Mouse (Mus musculus) CH12.LX (cell line): Measurements from ENCODE around the gene Cacfd1.

Experiments
- CTCF ChIP-seq, 2 experiments: IDR thresholded peaks in 1 of 2; conservative IDR thresholded peaks in 1 of 2; 2 replicates each; pipeline ENCODE4 v1.5.1; 2011 to 2012; ENCODE audit warnings: low read depth in 2 of 2, low read length in 2 of 2, improper control_type of control experiment in 1 of 2, inconsistent platforms in 1 of 2, mild to moderate bottlenecking in 1 of 2, moderate library complexity in 1 of 2
- ELF1 ChIP-seq: IDR thresholded peaks from 2 replicates; pipeline ENCODE4 v1.6.1; 2014; ENCODE audit warnings: low read depth, mild to moderate bottlenecking, inconsistent platforms, low read length, improper control_type of control experiment
- EP300 ChIP-seq: IDR thresholded peaks from 2 replicates; pipeline ENCODE4 v1.6.1; 2011; ENCODE audit warnings: low read length, improper control_type of control experiment
- MAZ ChIP-seq: IDR thresholded peaks from 2 replicates; pipeline ENCODE4 v1.6.1; 2012; ENCODE audit warnings: low read depth, mild to moderate bottlenecking, inconsistent platforms, low read length, improper control_type of control experiment, moderate library complexity
- MEF2A ChIP-seq: IDR thresholded peaks from 2 replicates; pipeline ENCODE4 v1.6.1; 2014; ENCODE audit warnings: low read depth, mild to moderate bottlenecking, inconsistent platforms, low read length, improper control_type of control experiment, borderline replicate concordance
- NRF1 ChIP-seq: IDR thresholded peaks from 2 replicates; pipeline ENCODE4 v1.6.1; 2014; ENCODE audit warnings: low read depth, mild to moderate bottlenecking, inconsistent platforms, low read length, improper control_type of control experiment, moderate library complexity
- RAD21 ChIP-seq: IDR thresholded peaks from 2 replicates; pipeline ENCODE4 v1.6.1; 2011; ENCODE audit warnings: low read depth, mild to moderate bottlenecking, low read length, improper control_type of control experiment, moderate library complexity
- RCOR1 ChIP-seq: conservative IDR thresholded peaks from 2 replicates; pipeline ENCODE4 v1.6.1; 2012; ENCODE audit warnings: low read depth, mild to moderate bottlenecking, inconsistent platforms, low read length, improper control_type of control experiment
- TCF12 ChIP-seq: IDR thresholded peaks from 2 replicates; pipeline ENCODE4 v1.6.1; 2014; ENCODE audit warnings: low read depth, mild to moderate bottlenecking, inconsistent platforms, low read length, improper control_type of control experiment
- USF1 ChIP-seq: IDR thresholded peaks from 2 replicates; pipeline ENCODE4 v1.6.1; 2014; ENCODE audit warnings: low read depth, mild to moderate bottlenecking, inconsistent platforms, low read length, improper control_type of control experiment

- TF ChIP-seq RAD21 (no peak), EP300 (no peak), TCF12 (no peak), RCOR1 (no peak), CTCF (conservative IDR thresholded peaks at IDR 0.05 in 1 of 2, IDR thresholded peaks at IDR 0.05 in 1 of 2; ENCODE audit: low read depth in 2 of 2, low read length in 2 of 2) (no peak), ELF1 (no peak), MEF2A (no peak), NRF1 (no peak), USF1 (no peak), MAZ (no peak)
Measured at GRCm38 (mm10) chr2:27058251-27058650, 48.5 kb downstream of the Cacfd1 start.
